Mouse (Mus musculus) kidney, postnatal 10 days (tissue): ENCODE measurements around the gene 1700001C19Rik.
A peak's percentile ranks its signal among the peaks of the same experiment; 100 is the strongest.

ENCODE experiments used
- DNase-seq: peaks from one replicate; pipeline ENCODE4 v3.0.0; 2021; ENCODE audit warnings: mixed read lengths

1700001C19Rik gene

DNA sequence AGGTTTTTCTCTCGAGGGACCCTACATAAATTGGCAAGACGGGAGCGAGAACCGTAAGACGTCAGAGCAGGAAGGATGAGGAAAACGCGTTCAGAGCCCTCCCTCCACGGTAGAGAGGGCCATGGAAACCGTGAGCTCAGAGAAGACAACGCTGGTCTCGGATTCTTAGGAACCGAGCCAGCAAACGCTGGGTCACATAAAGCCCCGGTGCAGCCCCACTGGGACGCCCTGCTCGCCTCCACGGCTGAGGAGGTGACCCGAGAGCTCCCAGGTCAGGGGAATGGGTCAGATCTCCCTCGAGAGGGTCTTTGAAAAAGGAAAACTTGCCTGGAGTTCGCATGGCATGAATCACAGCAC lies 68.1 kb downstream of the 1700001C19Rik start:
- DNase-seq, result peak; percentile 38

- DNase-seq, result peak; percentile 91
Observed at GRCm38 (mm10) chr17:47368401-47369086, 68.6 kb downstream of the 1700001C19Rik start, which contains the start of gene Mrps10. Gene Mrps10 (plus strand): TSS chr17:47368887.
